Mouse (Mus musculus) heart, adult 2 months (tissue): ENCODE data around the gene Otc.

Experiments used
- CTCF ChIP-seq: fragments of 200-600 bp; IDR thresholded peaks from 2 replicates; pipeline ENCODE4 v1.8.1; 2022; ENCODE audit warnings: antibody characterized with exemption, mild to moderate bottlenecking, moderate library complexity
- EP300 ChIP-seq: fragments of 200-500 bp; IDR thresholded peaks from 2 replicates; pipeline ENCODE4 v1.6.1; 2011; ENCODE audit warnings: low read depth, low read length, control low read depth; ENCODE audit not compliant: insufficient read depth
- POLR2A ChIP-seq: fragments of 200-500 bp; IDR thresholded peaks from 2 replicates; pipeline ENCODE4 v1.6.1; 2011; ENCODE audit warnings: mild to moderate bottlenecking, low read depth, low read length, control low read depth; ENCODE audit not compliant: insufficient read depth

- TF ChIP-seq CTCF (no peak), EP300 (no peak), POLR2A (no peak)
Observed at GRCm38 (mm10) chrX:10219281-10219680, 32.8 kb upstream of the Otc start.
